In genomic region chr16:30034521-30034920, GRCm38 (mm10) we compare ENCODE assay signal across 10 mouse cellular contexts. TPM values are rescaled to one million over a fixed set of nuclear protein-coding genes. Genes with fewer than 3 reads are reported as not detected.
A peak's percentile ranks its signal among the peaks of the same experiment; 100 is the strongest.
DNase-seq lines count a peak whose midpoint lies in the region; ATAC-seq and TF ChIP-seq lines count a peak whose summit lies in the region.
"Had no signal": no experiment of that assay in that cellular context is flagged by ENCODE, and none has a peak within 500 bp of the region (broad histone marks: within the 10 kb centered on the region; RNA-seq: fewer than 3 reads in every experiment).

No protein-coding gene starts in this region.

- 19% methylated on average over 6 of the region's 6 CpGs for WGBS in lung, postnatal 0 days
- 75% methylated on average over 6 of the region's 6 CpGs for WGBS in forebrain, embryonic 13.5 days

- no peak overlapping the region for H3K9ac ChIP-seq in lung, postnatal 0 days (replicated peaks; ENCODE audit: low read depth)
- H3K9ac ChIP-seq in forebrain, embryonic 13.5 days, result no peak overlapping the region

- no peak overlapping the region for H3K27ac ChIP-seq in lung, postnatal 0 days (ENCODE audit: low read length)
- no peak overlapping the region for H3K27ac ChIP-seq in forebrain, embryonic 13.5 days
- H3K27ac ChIP-seq: left cerebral cortex, adult 2 months; macrophage had no signal

- no peaks in the 10 kb centered on the region for H3K9me3 ChIP-seq in lung, postnatal 0 days (ENCODE audit: low read length)
- H3K9me3 ChIP-seq in forebrain, embryonic 13.5 days (replicated peaks), result no peaks in the 10 kb centered on the region

- TF ChIP-seq CTCF in lung, postnatal 0 days (IDR thresholded peaks at IDR 0.05), result no peak

- DNase-seq in heart, adult 18-20 months, result peak; percentile 40 to 43
- DNase-seq in heart, postnatal 36 days, result no peak
- DNase-seq in adipocyte (ENCODE audit: low spot score), result peak; percentile 94
- peak; percentile 48 for DNase-seq in heart, postnatal 4 days
- DNase-seq in lung, postnatal 0 days (ENCODE audit: low spot score), result peak; percentile 52
- no peak for DNase-seq in layer of hippocampus, postnatal 36 days
- DNase-seq in layer of hippocampus, postnatal 14 days (ENCODE audit: low spot score in 2 of 2), result no peak

- no peaks in the 10 kb centered on the region for H3K36me3 ChIP-seq in lung, postnatal 0 days (ENCODE audit: insufficient read depth, low read length)
- no peaks in the 10 kb centered on the region for H3K36me3 ChIP-seq in forebrain, embryonic 13.5 days (ENCODE audit: poor library complexity, severe bottlenecking)

- H3K27me3 ChIP-seq in lung, postnatal 0 days (replicated peaks; ENCODE audit: insufficient read depth, low read length), result no peaks in the 10 kb centered on the region
- H3K27me3 ChIP-seq in forebrain, embryonic 13.5 days, result peaks cover 14% of the 10 kb centered on the region

- ATAC-seq in lung, postnatal 0 days, result no peak
- no peak for ATAC-seq in forebrain, embryonic 13.5 days

- TF ChIP-seq EP300 in lung, postnatal 0 days (IDR thresholded peaks at IDR 0.05), result no peak

- H3K4me1 ChIP-seq in lung, postnatal 0 days (ENCODE audit: insufficient read depth, low read depth, low read length), result 0 out of 2 replicates have a peak, but pooled peaks cover 4% of the 10 kb centered on the region
- peaks cover 29% of the 10 kb centered on the region for H3K4me1 ChIP-seq in forebrain, embryonic 13.5 days

- no peak overlapping the region for H3K4me3 ChIP-seq in lung, postnatal 0 days (ENCODE audit: low read depth, low read length)
- no peak overlapping the region for H3K4me3 ChIP-seq in forebrain, embryonic 13.5 days
- H3K4me3 ChIP-seq: left cerebral cortex, adult 2 months had no signal

- no peak overlapping the region for H3K4me2 ChIP-seq in lung, postnatal 0 days (replicated peaks; ENCODE audit: low read depth, low read length)
- no peak overlapping the region for H3K4me2 ChIP-seq in forebrain, embryonic 13.5 days

- intact Hi-C loops in heart, postnatal 36 days (cut with DNase I), result no loop called here

RNA-seq across cellular contexts. Expression of gene Hes1, which starts 29.7 kb away (rescaled TPM):
- 10 to 100 TPM; 14.8 to 18.7 TPM for total RNA-seq in heart, adult 18-20 months (2021)
- total RNA-seq in heart, postnatal 36 days (2021), result 10 to 100 TPM; 20.6 to 27.4 TPM
- 10 to 100 TPM; 44.5 to 54.4 TPM for total RNA-seq in heart, postnatal 4 days (2021)
- polyA plus RNA-seq in lung, postnatal 0 days (2015; fragmentation: Nextera tagmentation; extraction: Ambion mirVana), result 89.1 and 93.9 TPM in 2 replicates
- 29.9 and 30.4 TPM in 2 replicates for polyA plus RNA-seq in forebrain, embryonic 13.5 days (2015; fragmentation: Nextera tagmentation; extraction: Ambion mirVana)
- 10 to 100 TPM; 18.9 to 23.3 TPM for total RNA-seq in layer of hippocampus, postnatal 36 days (2021)
- 10 to 100 TPM; 12.8 to 18.6 TPM for total RNA-seq in layer of hippocampus, postnatal 14 days (2021)
- polyA plus RNA-seq: macrophage had no signal

Comparison
In these comparisons a context has a peak if more than half of its experiments do, and no peak if none do; other contexts are left out.
1. DNase-seq: peak in heart, adult 18-20 months (2 of 2), adipocyte (single experiment), heart, postnatal 4 days (single experiment) and lung, postnatal 0 days (single experiment); none in heart, postnatal 36 days (0 of 2), layer of hippocampus, postnatal 36 days (0 of 2) and layer of hippocampus, postnatal 14 days (0 of 2).